Mouse (Mus musculus) intestine, embryonic 14.5 days (tissue): Measurements from ENCODE around the gene Mast4. TPM values are rescaled to one million over a fixed set of nuclear protein-coding genes. Genes with fewer than 3 reads are reported as not detected.
"Not testable (repeated sequence)": the region's sequence is repeated elsewhere in the genome, so short reads cannot be mapped to it uniquely, and the experiment has no call there.

Experiments
- ATAC-seq: fragments of 200-750 bp; cut with Nextera tagmentation; replicated peaks from 2 replicates; pipeline ENCODE4 v1.8.0; 2017; ENCODE audit warnings: low read depth, moderate number of reproducible peaks, moderate TSS enrichment, moderate library complexity; ENCODE audit not compliant: low FRiP score, low TSS enrichment
- DNase-seq: peaks from one replicate; pipeline ENCODE4 v3.0.0-alpha.2; 2018; ENCODE audit warnings: low spot score
- H3K27ac ChIP-seq: fragments of 300-500 bp; sonication (generic); 2 replicates; pipeline ENCODE4 v1.5.1; 2014; ENCODE audit warnings: low read depth, mild to moderate bottlenecking, control low read depth
- H3K27me3 ChIP-seq: fragments of 300-500 bp; sonication (generic); replicated peaks from 2 replicates; pipeline ENCODE4 v1.6.1; 2014; ENCODE audit warnings: low read length, control low read depth; ENCODE audit not compliant: control insufficient read depth, insufficient read depth
- H3K36me3 ChIP-seq: fragments of 300-500 bp; sonication (generic); 2 replicates; pipeline ENCODE4 v1.6.1; 2014; ENCODE audit warnings: low read length, control low read depth; ENCODE audit not compliant: control insufficient read depth, insufficient read depth
- H3K4me1 ChIP-seq: fragments of 300-500 bp; sonication (generic); replicated peaks from 2 replicates; pipeline ENCODE4 v1.6.1; 2014; ENCODE audit warnings: low read length, control low read depth, mixed read lengths; ENCODE audit not compliant: control insufficient read depth, insufficient read depth
- H3K4me2 ChIP-seq: fragments of 300-500 bp; sonication (generic); 2 replicates; pipeline ENCODE4 v1.6.1; 2014; ENCODE audit warnings: low read length
- H3K4me3 ChIP-seq: fragments of 300-500 bp; sonication (generic); 2 replicates; pipeline ENCODE4 v1.5.1; 2014; ENCODE audit warnings: low read depth, low read length, control low read depth, mixed read lengths
- H3K9ac ChIP-seq: fragments of 300-500 bp; sonication (generic); 2 replicates; pipeline ENCODE4 v1.6.1; 2014; ENCODE audit warnings: mild to moderate bottlenecking, low read length
- H3K9me3 ChIP-seq: fragments of 300-500 bp; sonication (generic); 2 replicates; pipeline ENCODE4 v1.6.1; 2016; ENCODE audit warnings: low read length, control low read depth; ENCODE audit not compliant: control insufficient read depth
- WGBS: fragments of 180-500 bp; shearing (Covaris S2); extraction: QIAGEN DNeasy Blood & Tissue Kit; methylation state at CpG from one replicate; pipeline ENCODE4 v1.1.7; 2014; 5-methylcytosine and 5-hydroxymethylcytosine counted together
- polyA plus RNA-seq: library from polyadenylated mRNA; unstranded; fragments of >200 nt; fragmentation: Nextera tagmentation; extraction: Ambion mirVana; gene quantifications from 2 replicates; pipeline ENCODE4 v1.2.1, GENCODE M21; 2014

Gene Mast4
- 31.5 and 31.9 TPM in 2 replicates for polyA plus RNA-seq

DNA sequence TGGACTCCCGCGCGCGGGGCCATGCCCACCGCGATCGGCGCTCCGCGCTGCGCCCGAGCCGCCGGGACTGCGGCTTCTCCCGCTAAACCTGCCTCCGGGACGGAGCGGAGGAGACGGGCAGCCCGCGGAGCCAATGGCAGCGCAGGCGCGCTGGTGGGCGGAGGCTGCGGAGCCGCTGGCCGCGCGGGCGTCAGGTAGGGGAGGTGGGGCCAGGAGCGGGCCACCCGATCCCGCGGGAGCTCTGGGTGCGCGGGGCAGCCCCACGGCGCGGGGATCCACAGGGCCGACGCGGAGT, at the start of gene Mast4:
Mast4 (minus strand) TSS at position 106 of the 295 bp plus-strand sequence.
- H3K9ac ChIP-seq = peak within 1 kb of the TSS; percentile 29
- peaks cover 12% of the 10 kb centered on the region for H3K4me1 ChIP-seq
- H3K27me3 ChIP-seq = peaks cover 35% of the 10 kb centered on the region
- ATAC-seq (peak; percentile 95), DNase-seq (peak; percentile 93)
- H3K4me3 ChIP-seq = peak within 1 kb of the TSS; percentile 61
- peak within 1 kb of the TSS; percentile 94 for H3K4me2 ChIP-seq
- no peaks in the 10 kb centered on the region for H3K9me3 ChIP-seq
- no peaks in the 10 kb centered on the region for H3K36me3 ChIP-seq
- 0% methylated on average over 44 of the region's 44 CpGs for WGBS
- H3K27ac ChIP-seq = no peak within 1 kb of the TSS

DNA sequence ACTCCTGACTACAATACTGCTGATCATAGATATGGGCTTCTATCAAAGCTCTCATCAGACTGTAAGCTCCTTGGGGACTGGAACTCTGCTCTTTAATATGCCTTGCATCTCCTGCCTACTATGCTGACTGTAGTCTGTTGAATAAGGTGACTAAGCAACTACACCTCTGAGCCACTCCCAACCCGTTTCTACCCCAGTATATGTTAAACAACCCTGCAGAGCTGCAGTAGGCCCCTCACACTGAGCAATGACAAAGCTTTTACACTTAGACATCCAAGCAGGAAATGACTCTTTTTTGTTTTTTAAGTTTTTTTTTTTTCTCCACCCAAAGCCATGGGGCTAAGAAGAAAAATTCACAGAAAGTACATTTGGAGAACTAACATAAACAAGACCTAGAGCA, 40.2 kb upstream of the Mast4 start:
- H3K36me3 ChIP-seq = no peaks in the 10 kb centered on the region
- no peak overlapping the region for H3K4me2 ChIP-seq
- no peak overlapping the region for H3K4me3 ChIP-seq
- H3K4me1 ChIP-seq = no peaks in the 10 kb centered on the region
- H3K9me3 ChIP-seq = no peaks in the 10 kb centered on the region
- no peak overlapping the region for H3K27ac ChIP-seq
- DNase-seq (no peak), ATAC-seq (no peak)
- H3K9ac ChIP-seq = no peak overlapping the region
- H3K27me3 ChIP-seq = no peaks in the 10 kb centered on the region
- 30% methylated on average over 1 of the region's 1 CpGs for WGBS

GRCm38 (mm10) chr13:103369194-103369593, 34.9 kb upstream of the Mast4 start:
- Histone ChIP-seq H3K9me3 (no peaks in the 10 kb centered on the region), H3K4me2 (no peak overlapping the region), H3K36me3 (no peaks in the 10 kb centered on the region), H3K9ac (no peak overlapping the region), H3K4me1 (no peaks in the 10 kb centered on the region), H3K27ac (no peak overlapping the region), H3K27me3 (no peaks in the 10 kb centered on the region), H3K4me3 (no peak overlapping the region)
- WGBS = 79% methylated on average over 7 of the region's 7 CpGs
- DNase-seq (no peak), ATAC-seq (no peak)

GRCm38 (mm10) chr13:103363181-103363580, 28.9 kb upstream of the Mast4 start:
- Histone ChIP-seq H3K4me3 (no peak overlapping the region), H3K9ac (no peak overlapping the region), H3K36me3 (no peaks in the 10 kb centered on the region), H3K4me1 (0 out of 2 replicates have a peak, but pooled peaks cover 4% of the 10 kb centered on the region), H3K9me3 (no peaks in the 10 kb centered on the region), H3K4me2 (no peak overlapping the region), H3K27ac (no peak overlapping the region), H3K27me3 (no peaks in the 10 kb centered on the region)
- DNase-seq (no peak), ATAC-seq (no peak)
- WGBS = 79% methylated on average over 10 of the region's 10 CpGs

- not testable (repeated sequence) for H3K27me3 ChIP-seq, H3K4me2 ChIP-seq, H3K4me1 ChIP-seq, H3K4me3 ChIP-seq, H3K36me3 ChIP-seq, H3K27ac ChIP-seq, DNase-seq, H3K9ac ChIP-seq, H3K9me3 ChIP-seq, ATAC-seq
- WGBS = 98% methylated on average over 16 of the region's 16 CpGs
Measured at GRCm38 (mm10) chr13:103357415-103357814, 23.1 kb upstream of the Mast4 start.

DNA sequence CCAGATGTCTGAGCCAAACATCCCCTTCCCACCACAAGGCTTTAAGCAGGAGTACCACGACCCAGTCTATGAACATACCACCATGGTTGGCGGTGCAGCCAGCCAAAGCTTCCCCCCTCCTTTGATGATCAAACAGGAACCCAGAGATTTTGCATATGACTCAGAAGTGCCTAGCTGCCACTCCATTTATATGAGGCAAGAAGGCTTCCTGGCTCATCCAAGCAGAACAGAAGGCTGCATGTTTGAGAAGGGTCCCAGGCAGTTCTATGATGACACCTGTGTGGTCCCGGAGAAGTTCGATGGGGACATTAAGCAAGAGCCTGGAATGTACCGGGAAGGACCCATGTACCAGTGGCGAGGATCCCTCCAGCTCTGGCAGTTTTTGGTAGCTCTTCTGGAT, 22.6 kb upstream of the Mast4 start:
- not testable (repeated sequence) for DNase-seq, H3K27me3 ChIP-seq, H3K4me2 ChIP-seq, H3K36me3 ChIP-seq, H3K9ac ChIP-seq, H3K9me3 ChIP-seq, H3K4me1 ChIP-seq, H3K4me3 ChIP-seq, H3K27ac ChIP-seq, ATAC-seq
- WGBS = 93% methylated on average over 4 of the region's 6 CpGs

DNA sequence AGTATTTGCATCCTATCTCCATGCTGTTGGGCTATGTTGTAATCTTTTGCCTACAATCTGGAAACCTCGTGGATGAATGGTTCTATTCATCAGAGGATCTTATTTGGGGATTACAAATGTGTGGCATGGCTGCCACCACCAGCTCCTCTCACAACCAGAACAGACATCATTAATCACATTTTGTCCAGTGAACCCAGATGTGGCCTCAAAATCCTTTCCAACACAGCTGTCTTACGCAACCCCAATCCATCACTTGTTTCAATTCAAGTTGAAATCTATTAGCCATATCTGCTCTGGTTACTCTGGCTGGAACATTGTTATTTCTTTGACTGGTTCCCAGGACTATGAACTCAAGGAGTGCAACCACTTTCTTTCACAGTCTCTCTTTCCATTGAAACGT, 20.4 kb upstream of the Mast4 start:
- Histone ChIP-seq H3K9ac (no peak overlapping the region), H3K4me2 (no peak overlapping the region), H3K9me3 (no peaks in the 10 kb centered on the region), H3K36me3 (no peaks in the 10 kb centered on the region), H3K27me3 (no peaks in the 10 kb centered on the region), H3K4me1 (no peaks in the 10 kb centered on the region), H3K4me3 (no peak overlapping the region), H3K27ac (no peak overlapping the region)
- 77% methylated on average over 3 of the region's 3 CpGs for WGBS
- no peak for ATAC-seq
- no peak for DNase-seq

DNA sequence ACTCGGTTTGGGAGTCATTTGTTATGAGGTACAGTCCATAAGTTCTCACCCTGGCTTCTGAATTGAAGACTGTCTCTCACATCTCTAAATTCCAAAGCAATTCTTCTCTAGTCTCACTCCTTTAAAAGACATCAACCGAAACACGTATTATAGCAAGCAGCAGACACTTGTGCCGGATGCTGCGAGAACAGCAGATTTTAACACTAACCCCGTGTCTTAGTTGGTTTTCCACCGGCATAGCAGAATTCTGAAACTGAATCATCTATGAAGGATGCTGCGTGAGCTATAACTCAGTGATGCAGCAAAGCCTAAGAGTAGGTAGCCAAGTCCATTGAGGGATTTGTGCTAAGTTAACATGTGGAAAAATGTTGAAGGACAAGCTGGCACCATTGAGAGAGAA, 10.5 kb upstream of the Mast4 start:
- ATAC-seq = no peak
- 0 out of 2 replicates have a peak, but pooled peaks cover 2% of the 10 kb centered on the region for H3K27me3 ChIP-seq
- no peak overlapping the region for H3K4me2 ChIP-seq
- no peak overlapping the region for H3K4me3 ChIP-seq
- H3K9me3 ChIP-seq = no peaks in the 10 kb centered on the region
- H3K9ac ChIP-seq = no peak overlapping the region
- WGBS = 94% methylated on average over 8 of the region's 8 CpGs
- no peaks in the 10 kb centered on the region for H3K36me3 ChIP-seq
- DNase-seq = no peak
- no peak overlapping the region for H3K27ac ChIP-seq
- H3K4me1 ChIP-seq = no peaks in the 10 kb centered on the region

- H3K27ac ChIP-seq = no peak overlapping the region
- WGBS = 56% methylated on average over 8 of the region's 8 CpGs
- H3K4me2 ChIP-seq = no peak overlapping the region
- DNase-seq = peak; percentile 50
- no peak overlapping the region for H3K9ac ChIP-seq
- H3K36me3 ChIP-seq = no peaks in the 10 kb centered on the region
- no peaks in the 10 kb centered on the region for H3K9me3 ChIP-seq
- no peak for ATAC-seq
- no peaks in the 10 kb centered on the region for H3K4me1 ChIP-seq
- H3K27me3 ChIP-seq = 0 out of 2 replicates have a peak, but pooled peaks cover 2% of the 10 kb centered on the region
- no peak overlapping the region for H3K4me3 ChIP-seq
Measured at GRCm38 (mm10) chr13:103344006-103344720, 9.9 kb upstream of the Mast4 start.
